Mouse (Mus musculus): ENCODE results near the gene Ank. TPM values are rescaled to one million over a fixed set of nuclear protein-coding genes. Genes with fewer than 3 reads are reported as not detected.
A peak's percentile ranks its signal among the peaks of the same experiment; 100 is the strongest.

Gene Ank
- polyA plus RNA-seq, 1 experiment from 2014 or later, result 9.2 TPM

DNA sequence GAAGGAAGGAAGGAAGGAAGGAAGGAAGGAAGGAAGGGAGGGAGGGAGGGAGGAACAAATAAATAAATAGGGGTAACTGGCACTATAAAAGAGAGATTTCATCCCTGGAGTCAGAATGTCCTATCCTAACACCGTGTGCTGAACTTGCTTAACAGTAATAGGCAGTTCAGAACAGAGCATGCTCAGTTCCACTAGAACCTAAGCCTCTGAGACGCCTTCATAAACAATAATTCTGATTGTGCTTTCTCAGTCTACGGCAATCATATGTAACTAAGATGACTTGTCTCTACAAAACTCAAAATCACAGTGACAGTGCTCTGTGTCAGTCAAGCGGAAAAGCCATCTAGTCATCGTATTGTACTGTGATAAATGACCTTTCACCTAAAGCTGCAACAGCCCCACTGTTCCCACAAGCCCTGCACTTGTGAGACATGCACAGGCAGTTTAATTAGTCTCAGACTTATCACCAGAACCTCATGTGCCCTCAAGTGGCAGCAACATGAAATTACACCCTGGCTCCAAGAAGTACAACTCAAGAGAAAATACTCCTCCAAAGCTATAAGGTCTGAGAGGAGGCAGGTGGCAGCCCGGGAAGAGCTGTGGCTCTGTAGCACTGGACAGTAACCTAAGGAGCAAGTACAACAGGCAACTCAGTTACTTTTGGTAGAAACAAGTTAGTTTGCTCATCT, 146.2 kb downstream of the Ank start:
- peak; percentile 58 for ATAC-seq (ENCODE audit: insufficient read depth)
- no peak overlapping the region for H3K27ac ChIP-seq (ENCODE audit: low read depth)
- no peaks in the 10 kb centered on the region for H3K4me1 ChIP-seq (ENCODE audit: insufficient read depth)
- H3K4me3 ChIP-seq (ENCODE audit: low read depth, low read length), result no peak overlapping the region
- TF ChIP-seq CTCF (IDR thresholded peaks at IDR 0.05; ENCODE audit: low read depth), result peak; percentile 88
- H3K4me2 ChIP-seq, result no peak overlapping the region
- 42% methylated on average over 6 of the region's 6 CpGs for WGBS
- no peak overlapping the region for H3K9ac ChIP-seq
- H3K36me3 ChIP-seq (ENCODE audit: insufficient read depth), result peaks cover 46% of the 10 kb centered on the region
- peak; percentile 89 for DNase-seq
- H3K9me3 ChIP-seq (ENCODE audit: low read depth, low read length), result no peaks in the 10 kb centered on the region
- H3K27me3 ChIP-seq (ENCODE audit: insufficient read depth, low read length), result no peaks in the 10 kb centered on the region

GRCm38 (mm10) chr15:27613255-27613654, 146.8 kb downstream of the Ank start:
- no peak for TF ChIP-seq CTCF (IDR thresholded peaks at IDR 0.05; ENCODE audit: low read depth)
- no peak overlapping the region for H3K4me3 ChIP-seq (ENCODE audit: low read depth, low read length)
- H3K9ac ChIP-seq, result no peak overlapping the region
- H3K27me3 ChIP-seq (ENCODE audit: insufficient read depth, low read length), result no peaks in the 10 kb centered on the region
- no peak for DNase-seq
- no peak for ATAC-seq (ENCODE audit: insufficient read depth)
- peaks cover 44% of the 10 kb centered on the region for H3K36me3 ChIP-seq (ENCODE audit: insufficient read depth)
- H3K4me2 ChIP-seq, result no peak overlapping the region
- no peaks in the 10 kb centered on the region for H3K4me1 ChIP-seq (ENCODE audit: insufficient read depth)
- no peak overlapping the region for H3K27ac ChIP-seq (ENCODE audit: low read depth)
- 93% methylated on average over 4 of the region's 4 CpGs for WGBS
- no peaks in the 10 kb centered on the region for H3K9me3 ChIP-seq (ENCODE audit: low read depth, low read length)

DNA sequence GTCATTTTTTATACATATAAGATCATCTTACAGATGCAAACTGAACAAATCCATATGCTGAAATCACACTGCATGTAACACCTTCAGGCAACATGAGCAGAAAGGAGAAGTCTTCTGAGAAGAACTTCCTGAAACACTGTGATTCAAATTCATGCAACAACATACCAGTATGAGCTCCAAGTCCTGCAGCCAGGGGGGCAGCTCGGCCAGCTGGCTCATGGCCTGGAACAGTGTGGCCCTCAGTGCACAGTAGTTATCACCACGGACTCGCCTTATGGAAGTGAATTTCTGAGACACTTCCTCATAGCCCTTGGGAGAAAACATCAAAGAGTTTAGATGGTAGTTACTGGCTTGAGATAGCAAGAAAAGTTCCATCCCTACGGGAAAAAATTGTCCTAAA, 149.7 kb downstream of the Ank start:
- peaks cover 37% of the 10 kb centered on the region for H3K36me3 ChIP-seq (ENCODE audit: insufficient read depth)
- ATAC-seq (ENCODE audit: insufficient read depth), result no peak

GRCm38 (mm10) chr15:27617227-27617626, 150.8 kb downstream of the Ank start:
- no peak for ATAC-seq (ENCODE audit: insufficient read depth)
- Histone ChIP-seq H3K9ac (no peak overlapping the region), H3K27ac (ENCODE audit: low read depth) (no peak overlapping the region), H3K4me1 (ENCODE audit: insufficient read depth) (no peaks in the 10 kb centered on the region), H3K4me3 (ENCODE audit: low read depth, low read length) (no peak overlapping the region), H3K9me3 (ENCODE audit: low read depth, low read length) (no peaks in the 10 kb centered on the region), H3K36me3 (ENCODE audit: insufficient read depth) (peaks cover 33% of the 10 kb centered on the region), H3K27me3 (ENCODE audit: insufficient read depth, low read length) (no peaks in the 10 kb centered on the region), H3K4me2 (no peak overlapping the region)
- no peak for DNase-seq
- TF ChIP-seq CTCF (IDR thresholded peaks at IDR 0.05; ENCODE audit: low read depth), result no peak
- 66% methylated on average over 3 of the region's 3 CpGs for WGBS

More for the DNA sequence above, 149.7 kb downstream of the Ank start:
- no peak overlapping the region for H3K27ac ChIP-seq (ENCODE audit: low read depth)
- DNase-seq, result peak; percentile 35
- no peak overlapping the region for H3K4me2 ChIP-seq
- H3K4me1 ChIP-seq (ENCODE audit: insufficient read depth), result no peaks in the 10 kb centered on the region
- no peaks in the 10 kb centered on the region for H3K9me3 ChIP-seq (ENCODE audit: low read depth, low read length)
- H3K27me3 ChIP-seq (ENCODE audit: insufficient read depth, low read length), result no peaks in the 10 kb centered on the region
- no peak overlapping the region for H3K9ac ChIP-seq
- no peak overlapping the region for H3K4me3 ChIP-seq (ENCODE audit: low read depth, low read length)
- 62% methylated on average over 4 of the region's 4 CpGs for WGBS
- no peak for TF ChIP-seq CTCF (IDR thresholded peaks at IDR 0.05; ENCODE audit: low read depth)

- WGBS, result 63% methylated on average over 6 of the region's 6 CpGs
- H3K4me1 ChIP-seq (ENCODE audit: insufficient read depth), result no peaks in the 10 kb centered on the region
- no peak for TF ChIP-seq CTCF (IDR thresholded peaks at IDR 0.05; ENCODE audit: low read depth)
- no peak for ATAC-seq (ENCODE audit: insufficient read depth)
- no peaks in the 10 kb centered on the region for H3K9me3 ChIP-seq (ENCODE audit: low read depth, low read length)
- H3K27ac ChIP-seq (ENCODE audit: low read depth), result no peak overlapping the region
- H3K27me3 ChIP-seq (ENCODE audit: insufficient read depth, low read length), result no peaks in the 10 kb centered on the region
- H3K4me2 ChIP-seq, result no peak overlapping the region
- no peak for DNase-seq
- H3K36me3 ChIP-seq (ENCODE audit: insufficient read depth), result peaks cover 44% of the 10 kb centered on the region
- no peak overlapping the region for H3K9ac ChIP-seq
- no peak overlapping the region for H3K4me3 ChIP-seq (ENCODE audit: low read depth, low read length)
These were observed 152.5 kb downstream of the Ank start for GRCm38 (mm10) chr15:27618778-27619533.

DNA sequence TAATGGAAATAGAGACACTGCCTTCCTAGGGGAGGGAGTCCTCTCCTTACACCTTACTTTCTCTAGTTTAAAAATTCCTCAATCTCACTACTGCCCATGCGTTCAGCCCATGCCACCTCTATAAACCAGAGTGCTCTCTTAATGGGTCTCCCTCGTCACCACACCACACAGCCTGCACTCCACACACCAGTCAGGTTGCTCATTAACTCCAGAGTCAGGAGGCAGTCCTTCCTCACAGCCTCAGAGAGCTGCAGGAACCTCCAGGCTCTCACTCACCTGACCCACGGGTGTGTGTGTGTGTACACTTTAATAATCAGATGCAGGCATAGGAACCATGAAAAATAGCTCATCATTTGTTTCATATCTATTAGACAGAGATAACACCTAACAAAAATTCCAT, 153.2 kb downstream of the Ank start:
- WGBS, result 57% methylated on average over 3 of the region's 3 CpGs
- no peak for ATAC-seq (ENCODE audit: insufficient read depth)
- no peak for TF ChIP-seq CTCF (IDR thresholded peaks at IDR 0.05; ENCODE audit: low read depth)
- H3K9me3 ChIP-seq (ENCODE audit: low read depth, low read length), result no peaks in the 10 kb centered on the region
- H3K27ac ChIP-seq (ENCODE audit: low read depth), result no peak overlapping the region
- no peaks in the 10 kb centered on the region for H3K4me1 ChIP-seq (ENCODE audit: insufficient read depth)
- H3K9ac ChIP-seq, result no peak overlapping the region
- no peaks in the 10 kb centered on the region for H3K27me3 ChIP-seq (ENCODE audit: insufficient read depth, low read length)
- H3K4me3 ChIP-seq (ENCODE audit: low read depth, low read length), result no peak overlapping the region
- H3K36me3 ChIP-seq (ENCODE audit: insufficient read depth), result peaks cover 45% of the 10 kb centered on the region
- no peak overlapping the region for H3K4me2 ChIP-seq
- DNase-seq, result no peak

- no peaks in the 10 kb centered on the region for H3K4me1 ChIP-seq (ENCODE audit: insufficient read depth)
- H3K4me2 ChIP-seq, result no peak overlapping the region
- no peaks in the 10 kb centered on the region for H3K9me3 ChIP-seq (ENCODE audit: low read depth, low read length)
- H3K36me3 ChIP-seq (ENCODE audit: insufficient read depth), result peaks cover 51% of the 10 kb centered on the region
- H3K27ac ChIP-seq (ENCODE audit: low read depth), result no peak overlapping the region
- H3K9ac ChIP-seq, result no peak overlapping the region
- ATAC-seq (ENCODE audit: insufficient read depth) (no peak), DNase-seq (no peak)
- WGBS, result 82% methylated on average over 6 of the region's 6 CpGs
- H3K4me3 ChIP-seq (ENCODE audit: low read depth, low read length), result no peak overlapping the region
- H3K27me3 ChIP-seq (ENCODE audit: insufficient read depth, low read length), result no peaks in the 10 kb centered on the region
- TF ChIP-seq CTCF (IDR thresholded peaks at IDR 0.05; ENCODE audit: low read depth), result 0 out of 2 replicates have a peak, but pooled peaks have one; percentile 5
These were observed 154.2 kb downstream of the Ank start for GRCm38 (mm10) chr15:27620475-27621185.
